Mouse (Mus musculus) testis, adult 2 months (tissue): ENCODE measurements around the gene Olfr548-ps1.
"Not testable (repeated sequence)": the region's sequence is repeated elsewhere in the genome, so short reads cannot be mapped to it uniquely, and the experiment has no call there.

Experiments
- CTCF ChIP-seq: fragments of 200-500 bp; IDR thresholded peaks from 2 replicates; pipeline ENCODE4 v1.5.1; 2012; ENCODE audit warnings: low read depth, mild to moderate bottlenecking, inconsistent platforms, low read length, moderate library complexity; ENCODE audit not compliant: control insufficient read depth, insufficient read depth, insufficient replicate concordance
- POLR2A ChIP-seq: fragments of 200-500 bp; IDR thresholded peaks from 2 replicates; pipeline ENCODE4 v1.6.1; 2012; ENCODE audit warnings: low read depth, mild to moderate bottlenecking, inconsistent platforms, low read length, moderate library complexity; ENCODE audit not compliant: control insufficient read depth

DNA sequence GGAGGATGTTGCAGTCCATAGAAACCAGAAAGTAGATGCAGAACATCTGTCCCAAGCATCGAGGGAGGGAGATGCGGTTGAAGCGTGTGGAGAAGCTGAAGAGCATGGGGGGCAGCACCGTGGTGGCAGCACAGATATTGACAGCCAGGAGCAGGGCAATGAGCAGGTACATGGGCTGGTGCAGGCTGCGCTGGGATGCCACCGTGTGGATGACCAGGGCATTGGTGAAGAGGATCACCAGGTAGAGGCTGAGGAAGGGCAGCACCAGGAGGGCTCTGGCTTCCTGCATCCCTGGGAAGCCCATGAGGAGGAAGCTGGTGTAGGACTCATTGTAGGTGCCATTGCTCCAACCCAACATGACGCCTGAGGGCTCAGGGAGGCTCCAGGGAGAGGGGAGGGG lies 46.3 kb upstream of the Olfr548-ps1 start:
- not testable (repeated sequence) for TF ChIP-seq POLR2A, CTCF
